In genomic region chr1:78686872-78687271, GRCm38 (mm10) we compare ENCODE assay signal across 10 mouse cellular contexts. TPM values are rescaled to one million over a fixed set of nuclear protein-coding genes. Genes with fewer than 3 reads are reported as not detected.
DNase-seq lines count a peak whose midpoint lies in the region; ATAC-seq and TF ChIP-seq lines count a peak whose summit lies in the region.
"Had no signal": no experiment of that assay in that cellular context is flagged by ENCODE, and none has a peak within 500 bp of the region (broad histone marks: within the 10 kb centered on the region; RNA-seq: fewer than 3 reads in every experiment).

No protein-coding gene starts in this region.

- no peaks in the 10 kb centered on the region for H3K9me3 ChIP-seq in liver, embryonic 12.5 days (replicated peaks)
- no peaks in the 10 kb centered on the region for H3K9me3 ChIP-seq in intestine, embryonic 16.5 days (ENCODE audit: control insufficient read depth, low read length)
- H3K9me3 ChIP-seq: heart, embryonic 13.5 days; megakaryocyte, embryonic 14.5 days had no signal

- no peaks in the 10 kb centered on the region for H3K4me1 ChIP-seq in liver, adult 2 months (ENCODE audit: control insufficient read depth, insufficient read depth, low read length)
- H3K4me1 ChIP-seq in liver, embryonic 12.5 days, result no peaks in the 10 kb centered on the region
- no peaks in the 10 kb centered on the region for H3K4me1 ChIP-seq in intestine, embryonic 16.5 days (ENCODE audit: control insufficient read depth, insufficient read depth, low read length)

- no peaks in the 10 kb centered on the region for H3K27me3 ChIP-seq in liver, adult 2 months (ENCODE audit: control insufficient read depth, insufficient read depth, low read length)
- H3K27me3 ChIP-seq in liver, embryonic 12.5 days (replicated peaks), result no peaks in the 10 kb centered on the region
- no peaks in the 10 kb centered on the region for H3K27me3 ChIP-seq in intestine, embryonic 16.5 days (replicated peaks; ENCODE audit: control insufficient read depth, insufficient read depth, low read length)
- H3K27me3 ChIP-seq: heart, embryonic 13.5 days; megakaryocyte, embryonic 14.5 days had no signal

- TF ChIP-seq CTCF in liver, adult 2 months (IDR thresholded peaks at IDR 0.05; ENCODE audit: low read depth, low read length), result peak; percentile 54

- TF ChIP-seq POLR2A in liver, adult 2 months (IDR thresholded peaks at IDR 0.05; ENCODE audit: extremely low read depth, insufficient read depth, low read length), result no peak

- H3K4me3 ChIP-seq in liver, adult 2 months (ENCODE audit: insufficient read depth, low read depth, low read length), result no peak overlapping the region
- H3K4me3 ChIP-seq in liver, embryonic 12.5 days, result no peak overlapping the region
- H3K4me3 ChIP-seq in intestine, embryonic 16.5 days (ENCODE audit: low read length), result no peak overlapping the region
- H3K4me3 ChIP-seq: heart, embryonic 13.5 days; megakaryocyte, embryonic 14.5 days had no signal

- no peak for ATAC-seq in liver, embryonic 12.5 days
- ATAC-seq in intestine, embryonic 16.5 days, result no peak

- no peak overlapping the region for H3K9ac ChIP-seq in liver, adult 2 months (ENCODE audit: low read depth, low read length)
- H3K9ac ChIP-seq in liver, embryonic 12.5 days, result no peak overlapping the region
- H3K9ac ChIP-seq in intestine, embryonic 16.5 days (ENCODE audit: low read depth, low read length), result no peak overlapping the region
- H3K9ac ChIP-seq: heart, embryonic 13.5 days had no signal

- no peak overlapping the region for H3K4me2 ChIP-seq in liver, embryonic 12.5 days
- H3K4me2 ChIP-seq in intestine, embryonic 16.5 days (ENCODE audit: low read depth, low read length), result no peak overlapping the region
- H3K4me2 ChIP-seq: heart, embryonic 13.5 days had no signal

- peak; percentile 42 for DNase-seq in embryo, embryonic 10 days (ENCODE audit: low spot score)
- no peak for DNase-seq in embryo, embryonic 9.5 days (ENCODE audit: extremely low spot score)
- peak; percentile 28 for DNase-seq in liver, adult 2 months (ENCODE audit: extremely low read depth, low read depth, low spot score)
- peak; percentile 49 for DNase-seq in adipocyte (ENCODE audit: low spot score)
- DNase-seq in kidney, postnatal 14 days, result peak; percentile 15
- DNase-seq in urinary bladder, postnatal 4 days (ENCODE audit: low spot score in 2 of 2), result no peak

- H3K36me3 ChIP-seq in liver, adult 2 months (ENCODE audit: control insufficient read depth, insufficient read depth, low read length), result peaks cover 24% of the 10 kb centered on the region
- H3K36me3 ChIP-seq in liver, embryonic 12.5 days, result peaks cover 21% of the 10 kb centered on the region
- peaks cover 1% of the 10 kb centered on the region; the same call in 1 of the 2 replicates for H3K36me3 ChIP-seq in intestine, embryonic 16.5 days (ENCODE audit: control insufficient read depth, insufficient read depth, low read length)

- peaks cover 2% of the 10 kb centered on the region; the same call in 1 of the 2 replicates for H3K79me2 ChIP-seq in liver, adult 2 months (ENCODE audit: control insufficient read depth, insufficient read depth, low read length)

- no peak overlapping the region for H3K27ac ChIP-seq in liver, adult 2 months (replicated peaks; ENCODE audit: insufficient read depth, low read depth, low read length)
- H3K27ac ChIP-seq in liver, embryonic 12.5 days, result no peak overlapping the region
- H3K27ac ChIP-seq in intestine, embryonic 16.5 days (ENCODE audit: low read length), result no peak overlapping the region
- H3K27ac ChIP-seq: heart, embryonic 13.5 days had no signal

RNA-seq across cellular contexts. Expression of gene Utp14b, which starts 29.0 kb away (rescaled TPM):
- total RNA-seq in liver, adult 2 months (2014; rRNA removed), result 5.1 and 7.5 TPM in 2 replicates
- 0.47 and 1.2 TPM in 2 replicates for polyA plus RNA-seq in liver, adult 2 months (2012; rRNA removed)
- polyA plus RNA-seq in liver, embryonic 12.5 days (2016; fragmentation: Nextera tagmentation; extraction: Ambion mirVana), result 1.1 and 1.7 TPM in 2 replicates
- polyA plus RNA-seq in intestine, embryonic 16.5 days (2015; fragmentation: Nextera tagmentation; extraction: Ambion mirVana), result 3.5 and 3.7 TPM in 2 replicates

RNA-seq across cellular contexts. Expression of gene Acsl3, which starts 29.2 kb away (rescaled TPM):
- 33.6 and 39.0 TPM in 2 replicates for total RNA-seq in liver, adult 2 months (2014; rRNA removed)
- 4.8 and 5.3 TPM in 2 replicates for polyA plus RNA-seq in liver, adult 2 months (2012; rRNA removed)
- 29.8 and 30.5 TPM in 2 replicates for polyA plus RNA-seq in liver, embryonic 12.5 days (2016; fragmentation: Nextera tagmentation; extraction: Ambion mirVana)
- polyA plus RNA-seq in intestine, embryonic 16.5 days (2015; fragmentation: Nextera tagmentation; extraction: Ambion mirVana), result 93.5 and 111 TPM in 2 replicates

Comparison
In these comparisons a context has a peak if more than half of its experiments do, and no peak if none do; other contexts are left out.
1. DNase-seq: peak in embryo, embryonic 10 days (single experiment), liver, adult 2 months (single experiment), adipocyte (single experiment) and kidney, postnatal 14 days (single experiment); none in embryo, embryonic 9.5 days (single experiment) and urinary bladder, postnatal 4 days (0 of 2).